Mouse (Mus musculus) urinary bladder, postnatal 14 days (tissue): ENCODE data around the gene Dnttip2.

Source experiments
- DNase-seq: peaks from one replicate; pipeline ENCODE4 v3.0.0; 2021; ENCODE audit warnings: low spot score

Dnttip2 gene

GRCm38 (mm10) chr3:122330484-122330883 is 56.3 kb downstream of the Dnttip2 start:
- DNase-seq: no peak

GRCm38 (mm10) chr3:122333493-122333892 is 59.3 kb downstream of the Dnttip2 start:
- no peak for DNase-seq

- no peak for DNase-seq
Measured at GRCm38 (mm10) chr3:122333902-122334301, 59.7 kb downstream of the Dnttip2 start.

GRCm38 (mm10) chr3:122334375-122334774 is 60.2 kb downstream of the Dnttip2 start:
- DNase-seq: no peak
